Mouse (Mus musculus) MN1 (cell line): ENCODE results near the gene Tent5a.

Experiments used
- DNase-seq: peaks from one replicate; pipeline ENCODE4 v3.0.0-alpha.2; 2016; ENCODE audit warnings: low spot score

Tent5a gene

DNA sequence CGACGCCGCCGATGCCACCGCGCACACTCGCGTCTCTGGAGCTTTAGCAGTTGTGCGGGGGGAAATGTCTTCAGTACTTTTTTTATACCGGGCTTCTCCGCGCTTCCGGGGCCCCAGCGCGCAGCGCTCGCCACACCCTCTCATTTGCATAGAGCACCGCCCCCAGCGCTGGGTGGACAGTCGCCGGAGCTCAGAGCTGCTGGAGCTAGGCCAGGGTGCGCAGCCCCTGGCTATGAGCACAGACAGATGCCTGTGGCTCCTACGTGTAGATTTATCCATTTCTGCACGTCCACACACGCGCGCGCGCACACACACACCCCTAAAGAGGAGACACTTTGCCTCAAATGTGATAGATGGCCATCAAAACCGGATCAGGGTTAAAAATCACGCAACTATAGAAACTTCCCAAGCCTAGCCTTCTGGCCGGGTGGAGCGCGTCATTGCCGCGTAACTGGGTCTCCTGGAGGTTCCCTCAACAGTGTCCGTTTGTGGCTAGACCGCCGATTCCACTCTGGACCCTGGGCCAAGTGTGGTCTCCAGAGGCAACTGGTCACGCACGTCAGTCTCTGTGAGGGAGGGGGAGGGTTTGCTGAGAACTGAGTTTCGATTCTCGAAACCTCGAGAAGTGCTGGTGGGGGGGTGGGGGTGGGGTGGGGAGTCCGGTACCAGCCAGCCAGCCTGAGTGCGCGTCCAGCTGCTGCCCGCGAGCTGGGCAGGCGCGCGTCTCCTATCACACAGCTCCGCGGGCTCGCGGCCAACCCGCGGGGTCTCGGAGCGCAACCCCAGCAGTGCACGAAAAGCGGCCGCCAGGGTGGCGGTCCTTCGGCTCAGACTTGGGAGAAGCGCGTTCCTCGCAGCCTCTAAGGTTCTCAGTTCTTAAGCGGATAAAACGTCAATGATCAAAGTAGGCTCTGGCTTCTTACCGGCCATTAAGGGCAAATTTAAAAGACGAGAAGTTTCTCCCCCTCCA is at the start of gene Tent5a:
Gene Tent5a (minus strand): TSS at position 107 of the 970 bp plus-strand sequence.
- DNase-seq: peak; percentile 94

DNA sequence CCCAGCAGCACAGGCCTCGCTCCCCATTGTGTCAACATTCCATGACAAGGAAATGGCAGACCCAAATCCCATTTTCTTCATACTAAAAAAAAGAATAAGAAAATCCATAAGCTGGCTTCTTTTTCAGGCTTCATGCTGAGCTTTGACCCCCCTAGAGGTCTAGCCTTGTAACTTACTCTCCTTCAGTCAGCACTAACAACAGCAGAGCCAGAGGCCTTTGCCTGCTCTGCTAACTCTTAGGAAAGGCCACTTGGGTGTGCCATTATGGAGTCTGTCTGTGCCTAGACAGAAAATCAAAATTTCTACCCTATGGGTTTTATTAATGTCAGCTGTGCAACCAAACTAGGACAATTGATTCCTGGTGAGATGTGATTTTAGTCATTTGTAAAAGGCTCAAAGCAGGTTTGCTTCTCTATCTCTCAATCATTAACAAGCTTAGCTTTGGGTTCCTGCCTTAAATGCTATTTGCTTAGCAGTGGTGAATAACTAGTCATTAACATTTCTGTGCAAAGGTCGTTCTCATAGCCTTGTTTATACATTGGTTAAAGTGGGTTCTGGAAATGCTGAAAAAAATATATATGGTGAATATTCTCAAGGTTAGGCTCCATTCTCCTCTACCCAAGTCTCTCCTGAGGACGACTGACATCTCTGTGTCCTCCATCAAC is 49.6 kb upstream of the Tent5a start:
- no peak for DNase-seq

DNA sequence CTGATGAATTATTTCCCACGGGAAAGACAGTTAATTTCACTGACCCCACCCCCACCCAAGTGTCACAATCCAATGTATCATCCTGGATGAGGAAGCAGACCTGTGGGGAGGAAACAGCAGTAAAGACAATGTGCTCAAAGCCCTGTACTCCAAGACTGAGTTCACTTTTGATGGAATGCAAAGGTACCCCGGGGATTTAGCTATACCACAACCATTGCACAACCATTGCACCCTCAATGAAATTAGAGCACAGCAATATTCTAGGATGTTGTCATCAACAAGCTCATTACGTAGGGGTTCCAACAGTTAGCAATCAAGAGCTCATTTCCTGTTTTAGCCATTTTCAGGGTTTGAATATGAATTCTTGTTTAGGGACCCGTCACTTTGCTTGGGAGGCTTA is 48.0 kb upstream of the Tent5a start:
- no peak for DNase-seq

DNA sequence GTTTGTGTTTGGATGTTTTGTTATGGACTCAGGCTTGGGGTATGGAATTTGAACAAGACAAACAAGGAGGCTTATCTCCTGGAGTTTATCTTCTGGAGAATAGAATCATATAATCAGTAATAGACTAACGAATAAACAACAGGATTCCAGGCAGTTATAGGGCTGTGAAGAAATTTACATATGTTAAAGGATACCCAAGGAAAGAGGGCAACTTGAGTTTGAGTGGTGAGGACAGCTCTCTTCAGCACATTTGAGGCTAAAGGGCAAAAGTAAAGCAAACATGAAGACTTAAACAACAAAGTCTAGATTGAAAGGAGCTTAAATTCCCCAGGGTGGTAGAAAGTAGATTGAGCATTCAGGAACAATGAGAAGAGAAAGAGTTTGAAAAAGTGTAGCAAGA is 44.9 kb upstream of the Tent5a start:
- DNase-seq: no peak

DNA sequence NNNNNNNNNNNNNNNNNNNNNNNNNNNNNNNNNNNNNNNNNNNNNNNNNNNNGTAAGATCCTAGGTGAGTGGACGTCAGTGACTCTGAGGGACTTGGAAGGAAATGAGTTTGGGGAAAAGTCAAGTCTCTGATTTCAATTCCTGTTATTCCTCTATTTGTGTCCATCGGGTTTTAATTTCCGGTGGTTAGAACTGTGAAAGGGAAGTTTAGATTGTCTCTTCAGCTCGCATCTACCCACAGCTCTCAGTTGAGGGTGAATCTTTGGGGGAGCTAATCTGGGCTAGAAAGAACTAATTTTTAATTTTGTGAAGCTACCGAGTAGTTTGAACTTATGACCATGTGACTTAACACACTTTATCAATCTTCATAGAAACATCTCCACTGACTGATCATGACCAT is 42.4 kb upstream of the Tent5a start:
- DNase-seq: no peak

DNA sequence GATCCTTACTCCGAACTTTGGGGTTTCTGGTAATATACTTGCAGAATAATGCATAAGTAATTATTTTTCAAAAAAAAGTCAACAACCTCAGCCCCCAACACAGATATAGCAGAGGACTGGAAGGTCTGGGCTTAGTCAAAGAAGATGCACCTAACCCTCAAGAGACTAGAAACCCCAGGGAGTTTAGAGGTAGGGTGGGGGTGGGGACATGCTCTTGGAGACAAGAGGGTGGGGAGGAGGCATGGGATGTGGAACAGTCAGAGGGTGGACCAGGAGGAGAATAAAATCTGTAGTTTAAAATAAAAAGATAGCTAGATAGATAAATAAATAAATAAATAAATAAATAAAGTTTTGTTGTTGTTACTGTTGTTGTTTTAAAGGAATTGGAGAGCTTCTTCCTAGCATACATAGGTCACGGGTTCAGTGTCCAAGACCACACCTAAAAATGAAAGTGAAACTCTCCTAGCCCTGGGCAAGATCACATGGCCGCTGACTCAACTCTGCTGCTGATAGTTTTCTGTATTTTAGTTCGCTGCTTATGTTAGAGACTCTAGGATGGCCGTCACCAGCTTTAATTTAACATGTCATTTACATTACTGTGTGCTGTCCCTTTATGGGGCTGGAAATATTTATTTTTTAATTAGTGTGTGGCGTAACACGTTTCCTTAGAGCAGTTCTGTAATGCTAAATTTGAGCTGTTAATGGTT is 30.2 kb upstream of the Tent5a start:
- DNase-seq: no peak

DNA sequence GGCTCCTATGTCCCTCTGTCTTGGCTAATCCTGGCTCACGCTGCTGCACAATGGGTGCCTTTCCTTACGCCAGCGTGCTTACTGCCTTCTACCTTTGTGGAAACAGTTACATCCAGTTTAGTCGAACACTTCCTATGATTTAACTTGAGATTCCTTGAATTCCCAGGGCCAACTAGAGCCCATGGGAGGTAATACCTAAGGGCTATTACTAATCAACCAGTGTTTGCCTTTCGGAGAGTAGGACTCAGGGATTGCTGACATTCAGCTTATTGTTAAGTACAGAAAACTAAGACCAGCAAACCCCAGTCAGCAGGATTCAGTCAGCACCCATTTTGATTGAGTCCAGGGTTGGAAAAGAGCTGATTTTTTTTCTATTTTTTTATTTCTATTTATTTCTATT is 28.4 kb upstream of the Tent5a start:
- DNase-seq: no peak

DNA sequence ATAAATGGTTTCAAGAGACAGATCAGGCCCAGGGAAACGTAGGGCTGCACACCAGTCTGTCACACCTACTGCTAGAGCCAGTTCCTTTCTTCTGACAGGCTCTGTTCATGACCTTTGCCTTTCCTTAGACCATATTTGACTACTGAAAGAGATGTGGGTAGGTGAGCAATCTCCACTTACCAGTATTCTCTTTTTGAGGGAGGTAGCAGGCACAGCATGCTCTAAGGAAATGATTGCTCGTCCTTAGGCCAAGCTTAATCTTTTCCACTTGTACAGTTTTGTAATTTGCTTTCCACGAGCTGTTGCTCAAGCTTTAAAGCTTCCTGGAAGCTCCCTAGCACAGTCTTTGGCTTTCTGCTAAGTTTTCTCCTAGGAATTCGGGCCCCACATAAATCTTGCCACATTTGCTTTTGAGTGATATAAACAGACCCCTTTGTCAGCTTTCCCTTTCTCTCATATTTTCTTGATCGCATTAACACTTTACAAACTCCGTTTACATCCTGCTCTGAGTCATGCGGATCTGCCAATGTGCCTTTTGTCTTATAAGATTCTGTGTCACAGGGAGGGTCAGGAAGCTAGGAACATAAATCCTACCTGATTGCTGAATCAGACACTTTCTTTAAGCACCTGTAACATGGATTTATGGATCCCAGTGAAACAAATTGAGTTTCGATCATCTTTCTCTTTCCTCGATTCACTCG is 20.8 kb upstream of the Tent5a start:
- no peak for DNase-seq

DNA sequence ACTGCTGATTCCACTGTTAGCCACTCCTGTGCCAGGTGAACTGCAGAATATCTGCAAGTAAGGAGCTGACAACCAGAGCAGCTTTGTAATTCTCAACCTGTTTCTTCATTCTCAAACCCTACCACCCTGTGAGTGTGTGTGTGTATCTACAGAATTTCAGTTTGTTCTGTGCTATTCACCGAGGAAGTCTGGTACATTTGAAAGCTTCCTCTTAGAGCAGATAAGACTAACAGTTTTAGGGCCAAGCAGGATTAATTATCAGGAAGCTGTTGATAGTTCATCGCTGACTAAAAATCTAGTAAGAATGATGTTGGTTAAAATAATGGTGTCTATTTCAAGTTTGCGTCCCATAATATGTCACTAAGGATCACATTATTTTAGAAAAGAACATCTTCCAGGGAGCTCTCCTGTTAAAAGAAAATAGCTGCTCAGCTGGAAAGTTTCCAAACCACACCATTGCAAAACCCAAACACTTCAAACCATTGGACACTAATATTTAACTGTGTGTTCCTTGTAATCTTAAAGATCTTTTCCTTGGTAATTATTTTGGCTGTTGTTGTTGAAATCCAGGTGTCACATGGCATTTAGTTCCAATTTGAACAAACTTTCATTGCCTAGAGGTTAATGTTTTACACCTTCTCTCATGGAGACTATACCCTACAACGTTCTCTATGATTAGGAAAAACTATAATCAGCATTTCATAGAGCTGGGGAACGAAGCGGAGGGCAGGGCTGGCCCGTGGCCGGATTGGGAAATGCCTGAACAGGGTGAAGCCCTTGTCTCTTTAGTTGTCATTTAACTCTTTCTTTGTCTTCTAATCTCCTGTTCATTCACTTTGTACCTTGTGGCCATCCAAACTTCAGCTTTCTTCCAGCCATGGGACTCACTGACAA is 16.0 kb upstream of the Tent5a start:
- no peak for DNase-seq

DNA sequence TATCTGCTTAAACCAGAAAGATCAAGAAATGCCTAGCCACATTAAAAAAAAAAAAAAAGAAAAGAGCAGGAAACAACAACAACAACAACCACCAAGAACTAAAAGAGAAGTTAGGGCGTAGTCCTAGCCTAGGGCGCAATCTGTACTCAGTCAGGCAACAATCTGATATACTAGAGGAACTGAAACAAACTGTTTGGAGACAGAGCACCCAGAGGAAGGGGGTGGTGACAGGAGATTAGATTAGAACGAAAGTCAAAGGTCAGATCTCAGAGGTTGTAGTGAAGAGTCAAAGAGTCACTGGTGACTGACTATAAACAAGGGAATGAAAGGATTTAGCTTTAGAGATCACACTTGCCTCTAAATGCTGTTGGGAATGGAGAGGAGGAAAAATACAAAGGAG is 13.2 kb upstream of the Tent5a start:
- DNase-seq: no peak

DNA sequence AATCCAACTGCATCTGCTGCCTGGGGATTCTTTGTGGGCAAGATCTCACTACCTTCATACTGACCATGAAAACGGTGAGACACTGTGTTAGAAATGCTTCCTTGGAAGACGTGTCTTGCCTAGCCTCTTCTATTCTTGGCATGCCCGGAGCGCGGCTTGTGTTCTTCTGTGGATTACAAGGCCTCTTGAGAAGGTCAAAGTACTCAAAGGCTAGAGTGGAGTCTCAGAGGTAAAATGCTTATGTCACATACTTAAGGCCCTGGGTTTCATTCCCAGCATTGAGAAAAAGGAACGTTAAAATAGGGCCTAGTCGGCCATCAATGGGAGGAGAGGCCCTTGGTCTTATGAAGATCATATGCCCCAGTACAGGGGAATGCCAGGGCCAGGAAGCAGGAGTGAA is 8.9 kb upstream of the Tent5a start:
- DNase-seq: no peak

DNA sequence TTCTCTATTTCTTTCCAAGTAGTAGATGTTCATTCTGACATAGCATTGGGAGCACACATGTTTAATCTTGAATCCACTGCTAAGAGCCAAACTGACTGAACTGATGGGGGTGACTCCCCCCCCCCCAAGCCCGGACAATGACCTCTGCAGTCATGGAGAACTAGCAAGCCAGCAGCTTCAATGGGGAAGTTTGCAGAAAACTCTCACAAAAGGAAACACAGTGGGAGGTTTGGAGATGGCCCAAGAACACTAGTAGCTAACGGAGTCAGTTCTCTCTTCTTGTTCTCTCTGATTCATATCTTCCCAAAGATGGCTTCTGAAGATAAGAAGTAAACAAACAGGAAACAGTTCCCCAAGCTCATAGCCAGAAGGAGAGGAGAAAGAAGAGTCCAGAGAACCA is 4.4 kb upstream of the Tent5a start:
- no peak for DNase-seq

DNA sequence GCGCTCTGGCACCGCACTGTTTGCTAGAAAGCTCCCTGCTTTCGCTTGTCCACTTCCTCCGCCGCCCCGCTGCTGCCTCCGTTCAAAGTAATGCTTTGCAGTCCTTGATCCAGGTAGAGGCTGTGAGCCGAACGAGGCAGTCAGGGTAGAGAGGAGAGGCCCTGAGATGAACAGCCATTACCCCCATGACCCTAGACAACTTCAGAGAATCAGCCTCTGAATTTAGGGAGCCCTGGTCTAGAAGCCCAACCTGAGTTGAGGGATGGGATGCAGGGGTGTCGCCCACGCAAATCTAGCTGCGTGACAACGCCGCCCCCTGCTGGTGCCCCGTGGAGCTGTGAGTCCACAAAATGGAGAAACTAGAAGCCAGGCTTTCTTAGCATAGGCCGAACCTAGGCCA is 1.1 kb upstream of the Tent5a start:
- peak; percentile 85 for DNase-seq

DNA sequence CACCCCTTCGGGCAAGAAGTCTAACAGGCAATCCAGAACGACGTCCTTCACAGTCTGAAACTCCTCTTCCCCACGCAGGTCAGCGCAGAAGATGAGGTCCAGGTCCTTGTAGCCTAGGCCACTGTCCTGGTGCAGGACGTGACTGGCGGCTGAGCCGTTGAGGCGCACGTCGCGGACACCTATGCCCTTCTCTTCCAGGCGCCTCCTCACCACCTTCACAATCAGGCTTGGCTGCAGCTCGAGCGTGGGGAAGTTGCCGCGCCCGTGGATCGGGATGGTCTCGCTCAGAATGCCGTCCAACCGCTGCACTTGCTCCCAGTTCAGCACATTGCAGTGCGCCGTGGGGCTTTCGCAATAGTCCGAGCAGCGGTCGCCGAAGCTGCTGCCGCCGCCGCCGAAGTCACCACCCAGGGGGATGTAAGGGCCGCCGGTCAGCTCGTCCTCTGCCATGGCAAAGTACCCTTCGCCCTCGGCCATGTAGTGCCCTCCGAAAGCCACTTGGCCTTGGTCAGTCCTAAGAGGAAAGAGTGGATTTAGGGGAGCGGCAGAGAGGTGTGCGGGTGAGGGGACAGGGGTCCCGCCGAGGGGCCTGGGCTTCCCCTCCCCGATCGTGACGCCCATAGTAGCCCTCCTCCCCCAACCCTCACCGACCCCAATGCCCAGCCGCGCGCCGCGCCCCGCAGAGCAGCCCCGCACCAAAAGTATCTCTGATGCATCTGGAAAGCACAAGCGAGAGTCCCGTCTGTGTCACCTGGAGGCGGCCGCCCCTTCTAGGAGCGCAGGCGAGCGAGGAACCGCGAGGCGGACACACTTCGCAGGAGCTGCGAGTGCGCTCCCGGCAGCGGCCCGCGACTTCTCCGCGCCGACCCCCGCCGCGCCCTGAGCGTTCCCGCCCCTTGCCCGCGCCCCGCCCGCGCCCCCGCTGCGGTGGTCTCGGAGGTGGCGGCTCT is 581 bp downstream of the Tent5a start:
- peak; percentile 51 for DNase-seq

DNA sequence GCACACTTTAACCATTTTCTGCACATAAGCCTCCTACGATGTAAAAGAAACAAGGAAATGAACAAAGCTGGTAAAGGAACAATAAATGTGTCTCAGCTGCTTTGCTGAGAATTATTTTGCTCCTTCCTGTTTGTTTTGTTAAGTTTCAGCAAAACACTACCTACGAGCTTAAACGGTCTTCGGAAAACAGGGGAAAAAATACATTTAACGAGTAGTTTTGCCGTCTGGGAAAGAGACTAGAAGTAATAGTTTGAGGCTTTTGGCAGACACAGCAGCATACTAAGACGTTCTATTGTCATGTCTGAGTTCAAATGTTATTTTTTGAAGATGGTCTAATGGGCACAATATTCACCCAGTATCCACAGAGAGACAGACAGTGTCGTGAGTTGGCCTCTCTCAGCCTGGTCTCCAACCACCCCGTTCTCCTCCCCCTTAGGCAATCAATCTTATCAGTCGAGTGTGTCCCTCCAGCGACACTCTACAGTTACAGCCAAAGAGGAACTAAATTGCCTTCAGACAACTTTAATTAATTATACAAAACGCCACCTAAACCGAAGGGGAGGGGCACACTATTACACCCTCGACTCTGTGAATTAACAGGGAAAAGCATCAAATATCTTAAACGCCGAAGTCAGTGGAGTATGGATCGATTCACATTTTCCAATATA is 1.8 kb downstream of the Tent5a start:
- DNase-seq: peak; percentile 9

DNA sequence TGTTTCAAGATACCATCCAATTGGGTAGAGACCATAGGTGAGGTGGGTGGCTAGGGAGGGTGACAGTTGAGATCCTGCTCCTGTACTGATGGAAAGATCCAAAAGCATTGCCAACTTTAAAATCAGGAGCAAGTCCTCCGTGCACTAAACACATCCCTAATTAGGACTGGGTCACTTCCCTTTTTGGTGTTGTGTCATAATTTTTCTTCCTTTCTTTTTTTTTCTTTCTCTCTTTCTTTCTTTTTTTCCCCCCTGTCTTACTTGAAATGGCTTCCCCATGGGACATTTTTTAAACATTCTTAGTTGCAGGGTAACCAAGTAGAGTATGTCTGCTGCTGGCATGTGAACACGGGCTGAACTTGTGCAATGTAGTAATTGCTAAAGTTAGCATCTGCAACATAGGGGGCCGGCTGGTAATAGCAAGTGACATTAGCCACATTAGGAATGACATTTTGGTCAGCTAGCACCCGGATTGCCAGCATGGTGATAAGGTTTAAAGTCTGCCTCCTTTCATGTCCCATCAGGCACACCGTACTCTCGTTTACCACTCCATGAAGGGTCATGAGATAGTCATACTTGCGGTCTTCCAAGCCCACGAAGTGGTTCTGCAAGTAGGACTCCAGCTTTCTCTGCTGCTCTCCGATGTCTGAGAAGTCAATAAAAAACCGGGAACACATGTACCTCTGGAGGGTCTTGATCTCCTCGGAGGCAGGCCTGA is 2.8 kb downstream of the Tent5a start:
- no peak for DNase-seq

DNA sequence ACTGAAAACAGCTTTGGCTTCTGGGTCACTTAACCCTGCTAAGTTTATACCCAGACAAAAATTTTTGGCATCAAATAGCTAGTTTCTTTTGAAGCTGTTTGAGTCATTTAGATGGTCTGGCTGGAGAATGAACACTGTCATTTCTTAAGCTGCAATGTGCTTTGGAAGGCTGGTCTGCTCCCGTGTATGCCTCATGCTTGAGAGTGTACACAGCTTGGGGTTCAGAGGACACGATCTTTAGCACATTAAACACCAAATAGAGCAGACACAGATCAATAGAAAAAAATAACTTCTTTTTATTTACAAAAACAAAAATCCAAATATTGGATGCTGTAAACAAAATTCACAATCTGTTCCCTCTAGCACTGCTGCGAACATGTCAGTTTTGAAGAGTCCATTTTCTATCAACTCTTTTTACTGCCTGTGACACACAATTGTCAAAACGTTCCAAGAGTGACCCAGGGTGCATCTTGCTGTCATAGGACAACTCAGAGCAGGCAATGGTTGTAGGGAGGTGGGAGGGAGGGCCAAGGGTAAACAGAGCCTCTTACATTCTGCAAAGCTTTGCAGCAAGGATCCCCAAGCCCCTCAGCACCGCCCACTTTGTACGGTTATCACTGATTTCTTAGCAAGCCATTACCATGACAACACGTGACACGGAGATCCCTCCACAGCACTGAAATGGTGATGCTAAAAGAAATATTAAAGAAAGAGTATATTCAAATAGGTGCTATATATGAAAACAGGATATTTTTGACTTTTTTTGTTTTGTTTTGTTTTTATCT is 6.8 kb downstream of the Tent5a start:
- no peak for DNase-seq

DNA sequence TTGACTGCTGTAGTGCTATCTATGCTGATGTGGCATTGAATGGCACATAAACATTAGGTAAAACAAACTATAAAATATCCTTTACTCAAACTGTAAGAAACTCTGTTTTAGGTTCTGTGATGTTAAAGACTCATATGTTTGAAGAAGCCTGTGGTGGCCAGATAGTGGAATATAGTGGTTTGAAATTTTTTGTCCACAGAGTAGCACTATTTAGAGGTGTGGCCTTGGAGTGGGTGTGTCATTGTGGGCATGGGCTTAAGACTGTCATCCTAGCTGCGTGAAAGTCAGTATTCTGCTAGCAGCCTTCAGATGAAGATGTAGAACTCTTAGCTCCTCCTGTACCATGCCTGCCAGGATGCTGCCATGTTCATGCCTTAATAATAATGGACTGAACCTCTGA is 11.0 kb downstream of the Tent5a start:
- DNase-seq: no peak
